Mouse (Mus musculus): ENCODE results near the gene Iqschfp.

Iqschfp gene

DNA sequence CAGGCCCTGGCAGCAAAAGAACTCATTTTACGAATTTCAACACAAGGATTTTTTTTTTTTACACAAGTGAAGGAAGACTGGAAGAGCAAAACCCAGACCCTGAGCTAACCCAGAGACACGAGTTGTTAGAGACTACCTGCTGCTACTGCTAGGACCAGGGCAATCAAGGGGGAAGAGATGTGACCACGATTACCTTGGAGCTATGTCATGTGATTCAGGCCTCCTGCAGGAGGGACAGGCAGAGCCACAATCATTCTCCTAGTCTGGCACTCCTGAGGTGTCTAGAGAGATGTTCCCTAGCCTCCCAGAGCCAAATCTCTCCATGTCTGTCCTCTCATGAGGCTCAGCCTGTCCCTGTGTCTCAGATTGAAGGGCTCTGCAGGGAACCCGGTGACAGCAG lies 634.4 kb downstream of the Iqschfp start:
- CTCF ChIA-PET: no interaction called here

DNA sequence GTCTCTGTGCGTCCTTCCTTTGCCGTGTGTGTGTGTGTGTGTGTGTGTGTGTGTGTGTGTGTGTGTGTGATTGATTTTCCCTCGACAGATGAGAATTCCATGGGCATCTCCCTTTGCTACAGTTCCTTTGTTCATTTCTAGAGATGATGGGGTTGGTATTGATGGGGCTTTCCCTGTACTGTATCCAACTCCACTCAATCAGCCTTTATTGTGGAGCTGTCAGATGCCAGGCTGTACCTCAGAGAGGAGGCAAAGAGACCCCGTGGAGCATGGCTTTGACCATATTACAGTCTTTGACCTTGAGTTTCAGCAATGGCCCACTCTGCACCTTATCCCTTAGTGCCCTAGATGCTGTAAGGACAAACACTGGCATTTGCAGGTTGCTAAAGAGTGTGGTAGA lies 635.1 kb downstream of the Iqschfp start:
- CTCF ChIA-PET: no interaction called here

DNA sequence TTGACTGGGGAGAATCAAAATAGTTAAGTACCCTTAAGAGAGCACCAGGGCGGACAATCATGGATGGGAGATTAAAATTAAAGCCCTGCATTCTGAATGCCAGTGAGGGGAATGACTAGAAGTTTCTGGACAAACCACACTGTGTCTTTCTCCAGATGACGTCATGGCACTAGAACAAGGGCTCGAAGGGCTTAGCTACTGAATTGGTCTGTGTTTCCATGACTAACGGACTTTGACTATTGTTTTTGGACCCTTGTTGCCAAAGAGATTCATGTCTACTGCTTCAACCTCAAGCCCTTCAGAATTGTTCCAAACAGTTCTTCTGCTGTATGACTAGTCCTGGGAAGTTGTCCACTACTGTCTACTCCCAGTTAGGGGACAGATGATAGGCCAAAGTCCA lies 639.9 kb downstream of the Iqschfp start:
- CTCF ChIA-PET: no interaction called here

DNA sequence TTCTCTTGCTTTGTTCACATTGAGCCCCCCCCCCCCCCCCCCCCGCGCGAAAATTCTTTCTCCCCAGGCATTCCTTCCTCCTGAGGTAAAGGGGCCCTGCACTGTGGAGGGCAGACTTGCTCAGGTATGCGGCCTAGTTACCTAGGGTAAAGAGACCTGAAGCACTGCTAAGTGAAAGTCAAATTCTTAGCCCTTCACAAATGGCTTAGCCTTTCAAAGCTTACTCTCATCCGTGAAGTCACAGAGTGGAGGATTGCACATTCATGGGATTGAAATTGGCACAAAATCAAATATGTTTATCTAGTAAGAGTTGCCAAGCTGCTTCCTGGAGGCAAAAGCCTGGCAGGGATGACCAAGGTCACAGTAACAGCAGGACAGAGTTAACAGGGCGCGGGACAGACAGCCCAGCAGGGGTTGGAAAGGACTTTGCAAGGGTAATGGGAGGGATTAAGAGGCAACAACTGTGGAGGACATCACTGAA lies 642.6 kb downstream of the Iqschfp start:
- CTCF ChIA-PET: no interaction called here

DNA sequence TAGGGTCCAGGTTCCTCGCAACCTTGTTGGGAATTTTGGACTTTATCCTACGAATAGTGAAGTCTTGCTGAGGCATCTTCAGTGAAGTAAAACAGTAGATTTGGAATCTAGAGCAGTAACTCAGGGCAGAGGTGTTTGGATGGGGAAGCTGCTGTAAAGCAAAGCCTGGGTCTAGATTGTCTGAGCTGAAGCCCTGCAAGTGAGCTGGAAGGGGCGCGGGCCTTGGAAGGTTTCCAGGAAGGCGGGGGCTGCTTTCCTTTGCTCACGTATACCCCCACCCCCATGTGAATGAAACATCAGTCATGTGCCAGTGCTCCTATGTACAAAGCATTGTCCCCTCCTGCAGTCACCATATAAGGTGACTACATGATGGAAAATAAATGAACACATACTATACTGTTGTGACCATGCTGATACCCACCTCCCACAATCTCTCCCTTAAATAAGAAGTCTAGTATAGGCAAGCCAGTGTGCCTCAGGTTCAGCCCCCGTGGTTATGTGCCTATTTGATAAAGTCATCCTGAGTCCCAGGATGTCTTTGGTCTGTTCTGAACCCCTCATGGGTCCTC lies 643.2 kb downstream of the Iqschfp start:
- CTCF ChIA-PET: no interaction called here

DNA sequence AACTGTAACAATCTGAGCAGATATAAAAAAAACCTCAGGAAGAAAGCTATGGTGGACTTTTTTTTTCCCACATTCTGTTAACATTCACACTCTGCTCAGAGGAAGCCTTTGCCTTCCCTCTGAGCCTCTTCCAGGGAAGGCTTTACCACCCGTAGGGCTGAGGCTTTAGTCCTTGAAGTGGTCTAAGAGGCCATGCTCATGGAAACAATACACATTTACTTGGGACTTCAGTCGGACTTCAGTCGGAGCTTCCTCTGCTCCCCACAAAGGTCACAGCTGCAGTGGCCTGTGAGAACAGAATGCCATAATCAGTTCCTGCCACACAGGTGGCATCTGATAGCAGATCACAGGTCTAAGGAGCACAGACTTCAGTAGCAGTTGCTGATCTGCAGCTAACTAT lies 644.0 kb downstream of the Iqschfp start:
- CTCF ChIA-PET: no interaction called here

DNA sequence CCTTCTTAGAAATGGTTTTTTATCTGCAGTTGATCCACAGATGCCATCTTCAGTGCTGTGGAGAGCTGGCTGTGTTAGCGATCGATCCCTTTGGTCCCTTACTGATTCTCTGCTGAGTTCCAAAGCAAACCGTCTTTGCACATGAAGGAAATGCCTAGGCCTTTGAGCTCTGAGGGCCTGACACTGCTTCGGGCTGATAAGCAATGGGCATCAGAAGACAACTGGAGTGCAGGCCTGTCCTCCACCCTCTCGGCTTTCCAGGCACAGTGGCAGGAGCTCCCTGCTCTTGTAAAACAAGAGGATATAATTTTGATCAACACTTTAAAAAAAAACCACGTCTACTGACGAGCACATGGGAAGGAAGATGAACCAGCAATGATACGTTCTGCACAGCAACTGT lies 649.7 kb downstream of the Iqschfp start:
- CTCF ChIA-PET: interaction anchor here (0.6 kb wide), 1 partner anchor 13 kb away, joined by 4 read pairs; no protein-coding TSS in a partner anchor

DNA sequence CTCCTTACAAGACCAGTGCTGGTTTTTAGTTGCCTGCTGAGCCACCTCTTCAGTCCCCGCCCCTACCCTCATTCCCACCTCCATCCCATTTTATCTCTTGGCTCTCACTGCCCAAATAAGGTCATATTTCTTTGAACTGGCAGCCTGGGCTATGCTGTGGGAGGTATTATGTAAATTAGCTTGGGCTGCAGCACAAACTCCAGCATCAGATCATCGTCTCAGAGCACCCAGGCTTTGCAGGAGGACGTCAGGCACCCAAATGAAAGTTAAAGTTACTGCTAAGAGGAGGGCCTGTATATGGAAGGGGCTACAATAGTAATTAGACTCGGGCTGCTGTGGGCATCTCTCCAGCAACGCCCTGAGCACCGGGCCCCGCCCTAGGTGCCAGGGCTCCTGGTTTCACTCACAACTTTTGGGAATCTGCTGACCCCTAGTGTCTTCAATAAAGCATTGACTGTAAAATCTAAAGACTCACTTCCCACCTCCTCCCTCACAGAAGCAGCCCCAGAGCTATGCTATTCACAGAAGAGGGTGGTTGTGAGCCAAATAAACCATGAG lies 651.0 kb downstream of the Iqschfp start:
- CTCF ChIA-PET: no interaction called here

DNA sequence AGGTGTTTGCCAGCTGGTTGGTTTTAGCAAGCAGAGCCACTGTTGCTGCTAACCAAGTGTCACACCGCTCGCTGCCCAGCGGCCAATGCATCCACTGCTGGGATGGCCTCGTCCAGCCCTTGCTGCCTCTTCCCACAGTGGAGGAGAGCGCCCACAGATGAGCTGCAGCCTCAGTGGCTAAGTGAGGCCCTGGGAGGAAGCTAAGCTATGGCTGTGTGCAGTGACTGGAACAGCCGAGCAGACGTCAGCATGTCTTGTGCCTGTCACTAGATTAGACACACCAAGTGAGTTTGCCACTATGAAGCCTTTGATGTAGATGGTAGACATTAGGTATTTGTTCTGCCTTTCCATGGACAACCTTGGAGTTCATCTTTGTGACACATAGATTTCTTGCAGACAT lies 652.8 kb downstream of the Iqschfp start:
- CTCF ChIA-PET: no interaction called here

DNA sequence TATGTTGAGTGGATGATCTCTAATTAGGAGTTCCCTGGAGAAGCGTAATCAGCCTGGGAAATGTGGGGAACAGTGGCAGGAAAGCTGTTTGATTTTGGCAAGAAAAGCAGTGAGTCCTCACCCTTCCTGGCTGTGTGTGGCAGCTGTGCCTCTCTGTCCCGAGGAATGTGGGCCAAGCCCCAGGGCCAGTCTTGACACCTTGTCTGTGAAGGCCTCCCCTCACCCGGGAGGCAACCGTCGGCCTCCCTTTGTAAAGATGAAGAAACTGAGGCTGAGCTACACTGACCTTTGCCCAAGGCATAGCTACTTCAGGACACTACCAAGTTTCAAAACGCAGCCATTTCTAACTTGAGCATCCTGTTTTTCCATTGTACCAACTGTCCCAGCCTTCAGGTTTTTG lies 653.9 kb downstream of the Iqschfp start:
- CTCF ChIA-PET: no interaction called here

DNA sequence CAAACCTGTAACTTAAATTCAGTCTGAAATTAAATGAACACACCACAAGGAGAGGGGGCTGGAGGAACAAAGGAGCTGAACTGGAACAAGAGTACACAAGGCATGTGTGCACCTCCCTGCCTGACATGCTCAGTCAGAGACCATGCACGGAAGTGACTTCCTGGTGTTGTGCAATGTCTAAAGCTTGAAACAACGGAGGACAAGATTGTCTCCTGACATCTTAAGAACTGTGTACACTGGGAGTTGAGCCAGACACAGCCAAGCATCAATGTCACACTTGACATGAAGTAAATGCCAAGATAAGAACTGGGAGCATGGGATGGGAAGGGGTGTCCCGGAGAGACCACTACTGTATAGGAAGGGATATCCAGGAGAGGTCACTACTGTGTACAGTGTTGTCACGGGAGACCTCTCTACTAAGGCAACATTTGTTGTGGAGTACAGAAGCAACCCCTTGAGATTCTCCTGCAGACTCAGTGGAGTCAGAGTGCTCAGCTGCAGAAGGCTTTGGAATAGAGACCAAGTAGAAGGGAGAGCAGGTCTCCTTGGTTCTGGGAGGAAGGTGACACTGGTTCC lies 663.1 kb downstream of the Iqschfp start:
- CTCF ChIA-PET: no interaction called here

DNA sequence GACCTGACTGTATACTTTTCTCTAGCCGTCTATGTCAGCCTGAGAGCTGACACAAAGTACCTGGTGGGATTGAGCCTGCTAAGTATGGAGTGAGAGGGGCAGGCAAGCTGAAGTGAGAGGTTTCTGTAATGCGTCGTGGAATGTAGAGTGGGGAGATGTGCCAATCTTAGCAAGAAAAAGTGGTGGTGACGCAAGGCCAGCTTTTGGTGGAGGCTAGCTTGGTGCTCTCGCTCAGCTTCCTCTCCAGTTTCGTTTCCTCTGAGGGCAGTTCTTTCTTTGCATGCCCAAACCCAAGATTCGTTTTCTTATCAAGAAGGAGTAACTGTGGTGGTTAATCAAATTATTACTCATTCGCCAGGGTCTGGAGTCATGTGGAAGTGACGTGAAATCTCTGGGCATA lies 664.9 kb downstream of the Iqschfp start:
- CTCF ChIA-PET: interaction anchor here (0.5 kb wide), 1 partner anchor 10 kb away, joined by 3 read pairs; no protein-coding TSS in a partner anchor

DNA sequence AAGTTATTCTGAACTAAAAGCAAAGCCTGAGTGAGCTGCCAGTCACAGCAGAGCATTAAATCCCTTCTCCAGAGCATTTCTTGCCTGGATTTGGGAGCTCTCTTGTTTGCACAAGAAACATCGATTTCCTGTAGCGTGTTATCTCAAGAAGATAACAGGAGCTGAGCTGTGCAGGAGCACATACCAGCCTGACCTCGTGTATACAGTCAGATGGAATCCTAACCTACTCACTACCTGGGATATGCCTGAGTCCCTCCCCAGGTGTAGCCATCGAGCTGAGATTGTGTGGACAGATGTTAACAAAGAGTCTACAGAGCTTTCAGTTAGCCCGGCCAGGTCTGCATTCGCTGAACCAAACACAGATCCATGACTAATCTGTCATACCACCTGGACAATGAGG lies 666.7 kb downstream of the Iqschfp start:
- CTCF ChIA-PET: no interaction called here

DNA sequence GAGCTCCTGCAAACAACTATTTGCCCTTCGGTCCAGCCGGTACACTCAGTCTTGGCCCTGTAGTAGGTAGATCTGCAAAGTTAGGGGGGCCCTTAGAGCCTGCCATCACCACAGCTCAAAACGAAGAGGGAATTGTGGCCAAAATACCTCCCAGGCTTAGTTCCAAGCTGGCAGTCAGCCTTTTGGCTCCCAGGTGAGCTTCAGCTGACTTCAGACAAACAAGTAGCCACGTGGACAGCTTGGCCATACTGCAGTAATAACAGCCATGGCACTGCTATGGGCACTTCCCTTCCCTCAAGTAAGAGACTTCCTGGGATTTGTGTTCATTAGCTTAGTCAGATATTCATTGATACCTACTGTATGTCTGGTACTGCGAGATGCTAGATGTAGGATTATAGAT lies 668.0 kb downstream of the Iqschfp start:
- CTCF ChIA-PET: no interaction called here

DNA sequence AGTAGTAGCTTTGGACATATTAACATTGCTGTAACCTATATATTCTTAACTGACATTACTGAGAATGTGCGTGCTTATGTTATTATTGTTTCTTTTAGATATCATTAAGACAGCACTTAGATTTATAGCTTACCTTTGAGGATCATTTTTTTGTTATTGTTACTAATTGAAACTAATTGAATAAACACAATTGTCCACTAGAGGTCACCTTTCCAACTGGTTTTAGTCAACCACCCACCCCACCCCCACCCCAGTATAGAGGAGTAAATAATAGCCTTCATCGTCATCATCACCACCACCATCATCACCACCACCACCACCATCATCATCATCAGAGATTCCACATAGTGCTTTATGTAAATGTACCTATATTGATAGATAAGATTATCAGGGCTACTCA lies 670.8 kb downstream of the Iqschfp start:
- CTCF ChIA-PET: interaction anchor here (0.6 kb wide), 1 partner anchor 35 kb away, joined by 3 read pairs; no protein-coding TSS in a partner anchor

DNA sequence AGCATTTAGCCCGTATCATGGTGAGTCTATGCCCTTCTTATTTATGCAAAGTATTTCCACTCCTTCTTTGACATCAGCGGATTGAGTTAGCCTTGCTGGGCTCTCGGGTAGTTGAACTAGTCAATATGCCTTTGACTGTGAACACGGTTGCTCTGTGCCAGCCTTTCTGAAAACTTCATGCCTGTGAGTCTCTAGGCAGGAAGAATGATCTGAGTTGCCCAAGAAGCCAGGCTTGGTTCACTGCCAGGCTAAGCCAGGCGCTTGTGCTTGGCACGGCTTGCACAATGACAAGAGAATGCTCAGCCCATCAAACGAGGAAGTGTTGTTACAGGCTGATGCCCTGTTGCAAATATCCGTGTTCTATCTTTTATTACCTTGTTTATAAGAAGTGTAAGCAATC lies 671.9 kb downstream of the Iqschfp start:
- CTCF ChIA-PET: no interaction called here

DNA sequence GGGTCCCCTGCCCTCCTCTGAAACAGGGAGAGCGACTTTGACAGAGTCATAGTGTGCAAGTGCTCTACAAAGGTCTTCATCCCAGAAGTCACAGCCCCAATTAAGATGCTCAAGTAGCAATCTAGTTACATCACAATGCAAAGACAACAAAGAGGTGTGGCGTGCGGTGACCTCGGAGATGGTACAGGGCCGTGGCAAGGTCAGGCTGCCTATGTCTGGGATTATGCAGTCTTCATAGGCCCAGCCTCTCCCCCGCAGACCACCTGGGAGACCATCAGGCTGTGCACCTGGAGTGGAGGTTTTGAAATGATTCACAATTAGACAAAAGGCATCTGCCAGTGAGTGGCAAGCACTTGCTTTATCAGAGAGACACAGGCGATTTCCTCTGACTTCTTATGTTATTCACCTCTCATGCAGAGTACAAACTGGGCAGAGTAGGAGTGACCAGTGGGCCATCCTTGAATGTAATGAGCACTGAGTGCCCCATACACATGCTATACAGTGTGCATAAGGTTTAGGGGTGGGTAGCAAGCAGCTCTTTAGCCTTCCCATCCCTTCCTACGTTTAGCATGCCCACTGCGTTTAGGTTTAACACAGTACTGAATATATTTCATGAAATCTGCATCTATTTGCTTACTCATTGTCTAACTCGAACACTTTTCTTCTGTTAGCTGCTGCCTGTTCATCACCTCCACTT lies 673.1 kb downstream of the Iqschfp start:
- CTCF ChIA-PET: no interaction called here

DNA sequence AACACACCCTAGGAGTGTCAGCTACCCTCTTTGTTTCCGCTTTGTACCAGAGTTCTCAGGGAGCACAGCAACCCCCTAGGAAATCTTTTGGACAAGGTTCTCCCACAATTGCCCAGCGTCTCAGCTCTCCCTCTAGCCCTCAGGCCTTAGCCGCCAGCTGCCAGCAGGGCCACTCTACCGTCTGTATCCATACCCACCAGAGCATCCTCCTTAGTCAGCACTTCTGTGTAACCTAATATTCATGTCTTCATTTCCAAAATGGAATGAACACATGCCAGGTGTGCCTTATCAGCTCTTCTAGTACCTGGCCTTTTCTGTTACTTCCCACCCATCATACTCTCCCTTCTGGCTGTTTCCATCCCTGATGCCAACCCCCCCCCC lies 673.6 kb downstream of the Iqschfp start:
- CTCF ChIA-PET: no interaction called here

DNA sequence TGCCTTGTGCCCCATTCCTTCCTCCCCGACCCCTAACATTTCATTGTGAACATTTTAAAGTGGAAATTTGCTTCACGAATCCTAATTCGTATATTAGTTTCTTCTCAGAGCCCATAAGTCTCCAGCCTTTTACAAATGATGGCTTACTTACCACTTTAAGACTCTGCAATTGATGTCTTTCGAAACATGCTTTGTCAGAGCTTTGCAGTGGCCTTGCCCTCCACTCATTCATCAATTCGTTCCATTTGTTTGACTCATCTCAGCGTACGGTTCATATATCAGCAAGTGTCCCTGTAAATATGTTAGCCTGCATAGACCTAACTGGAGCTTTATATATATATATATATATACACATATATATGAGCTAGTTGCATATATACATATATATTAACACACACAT lies 675.5 kb downstream of the Iqschfp start:
- CTCF ChIA-PET: no interaction called here

DNA sequence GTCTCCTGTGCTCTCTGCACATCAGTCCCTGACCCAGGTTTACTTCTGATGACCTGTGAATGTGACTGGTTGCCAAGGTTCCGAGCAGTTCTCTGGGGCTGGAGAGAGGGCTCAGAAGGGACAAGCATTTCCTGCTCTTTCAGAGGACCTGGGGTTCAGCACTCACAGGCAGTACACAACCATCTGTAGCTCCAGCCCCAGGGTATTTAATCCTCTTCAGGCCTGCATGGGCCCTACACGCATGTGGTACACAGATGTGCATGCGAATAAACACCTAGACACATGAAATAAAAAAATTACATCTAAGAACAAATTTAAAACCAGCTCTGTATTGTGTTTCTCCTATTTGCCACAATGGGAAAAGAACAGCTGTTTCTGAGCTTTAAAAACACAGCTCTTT lies 676.1 kb downstream of the Iqschfp start:
- CTCF ChIA-PET: no interaction called here

DNA sequence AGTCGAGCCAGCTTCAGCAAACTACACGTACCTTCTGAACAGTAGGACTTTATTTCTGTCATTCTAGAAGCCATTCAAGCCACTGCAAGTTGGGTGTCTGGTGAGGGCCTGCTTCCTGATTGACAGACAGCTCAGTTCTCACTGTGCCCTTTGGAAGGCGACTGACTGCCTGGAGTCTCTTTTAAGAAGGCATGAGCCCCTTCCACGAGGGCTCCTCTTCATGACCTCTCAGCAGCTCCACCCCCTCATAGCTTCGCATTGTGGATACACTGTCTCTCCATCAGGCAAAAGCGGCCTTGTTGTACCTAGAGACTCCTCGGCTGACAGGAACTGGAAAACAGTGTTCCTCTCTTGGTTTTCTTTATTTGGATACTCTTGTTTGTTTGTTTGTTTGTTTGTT lies 676.7 kb downstream of the Iqschfp start:
- CTCF ChIA-PET: no interaction called here

DNA sequence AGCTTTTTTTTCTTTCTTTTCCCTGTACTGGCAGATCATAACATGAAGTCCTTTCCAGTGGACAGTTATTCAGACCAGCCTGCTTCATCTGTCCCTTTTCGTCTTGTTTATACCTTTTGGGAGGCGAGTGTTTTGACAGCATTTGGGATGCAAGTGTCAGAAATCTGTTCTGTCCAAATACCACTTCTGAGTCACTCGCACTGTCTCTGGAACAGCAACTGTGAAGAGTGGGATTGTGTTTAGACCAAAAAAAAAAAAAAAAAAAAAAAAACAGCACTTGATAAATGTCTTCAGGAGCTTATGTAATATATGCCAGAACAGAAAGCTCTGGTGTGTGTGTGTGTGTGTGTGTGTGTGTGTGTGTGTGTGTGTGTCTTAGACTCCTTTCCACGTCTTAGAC lies 678.3 kb downstream of the Iqschfp start:
- CTCF ChIA-PET: no interaction called here
